Mouse (Mus musculus) monocyte, adult 2 months (primary cell): ENCODE measurements around the gene Ubap2l.

Experiments
- DNase-seq, 2 experiments: peaks; one replicate each; pipeline ENCODE4 v3.0.0; 2022; ENCODE audit warnings: low spot score in 2 of 2, low read depth in 1 of 2

Gene Ubap2l

GRCm38 (mm10) chr3:89976859-89977258, 75.6 kb downstream of the Ubap2l start:
- DNase-seq, result no peak

GRCm38 (mm10) chr3:89968509-89968908, 83.9 kb downstream of the Ubap2l start:
- DNase-seq, result no peak

- DNase-seq, result no peak
Measured at GRCm38 (mm10) chr3:89966946-89967345, 85.5 kb downstream of the Ubap2l start.

GRCm38 (mm10) chr3:89965972-89966371, 86.5 kb downstream of the Ubap2l start:
- no peak for DNase-seq

GRCm38 (mm10) chr3:89965557-89965956, 86.9 kb downstream of the Ubap2l start:
- DNase-seq, result no peak

GRCm38 (mm10) chr3:89963926-89964739, 88.3 kb downstream of the Ubap2l start:
- DNase-seq, result peak in 1 of 2 experiments; percentile 27

- peak in 1 of 2 experiments; percentile 27 for DNase-seq
Measured at GRCm38 (mm10) chr3:89963221-89963763, 89.1 kb downstream of the Ubap2l start, which contains the start of gene Atp8b2. Gene Atp8b2, minus strand, starts transcription at chr3:89963508.

- DNase-seq, result no peak
Measured at GRCm38 (mm10) chr3:89962751-89963220, 89.6 kb downstream of the Ubap2l start.

- no peak for DNase-seq
Measured at GRCm38 (mm10) chr3:89962059-89962750, 90.2 kb downstream of the Ubap2l start.

GRCm38 (mm10) chr3:89961436-89961835, 91.0 kb downstream of the Ubap2l start:
- DNase-seq, result no peak

GRCm38 (mm10) chr3:89960469-89960868, 92.0 kb downstream of the Ubap2l start:
- peak; percentile 31 to 71 for DNase-seq

GRCm38 (mm10) chr3:89959435-89959834, 93.0 kb downstream of the Ubap2l start:
- DNase-seq, result no peak

- DNase-seq, result no peak
Measured at GRCm38 (mm10) chr3:89957880-89958279, 94.5 kb downstream of the Ubap2l start.

GRCm38 (mm10) chr3:89956177-89956971, 96.1 kb downstream of the Ubap2l start:
- DNase-seq, result no peak

GRCm38 (mm10) chr3:89953420-89953819, 99.0 kb downstream of the Ubap2l start:
- DNase-seq, result peak in 1 of 2 experiments; percentile 63
